In the genomic region with DNA sequence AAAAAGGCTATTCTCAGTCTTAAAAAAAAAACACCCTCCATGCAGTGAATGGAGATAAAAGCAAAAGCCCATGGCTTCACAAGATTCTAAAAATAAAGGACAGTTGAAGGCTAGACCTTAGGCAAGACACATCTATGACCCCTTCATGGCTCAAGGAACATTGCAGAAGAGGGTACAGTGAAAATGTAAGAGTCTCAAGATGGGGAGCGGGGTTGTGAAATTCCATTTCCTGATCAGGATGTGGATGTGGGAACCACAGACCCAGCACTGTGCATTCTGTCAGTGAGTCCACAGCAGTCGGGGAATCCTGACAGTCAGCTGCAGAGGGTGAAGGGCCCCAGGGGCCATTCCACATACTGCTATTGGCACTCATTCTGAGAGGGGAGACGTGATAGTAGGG, we compare ENCODE assay signal across 27 mouse cellular contexts.
"Had no signal": no experiment of that assay in that cellular context is flagged by ENCODE, and none has a peak within 500 bp of the region (broad histone marks: within the 10 kb centered on the region; RNA-seq: fewer than 3 reads in every experiment).

No protein-coding gene starts in this region.

- H3K36me3 ChIP-seq: heart, embryonic 15.5 days; hindbrain, embryonic 12.5 days; intestine, embryonic 15.5 days had no signal

- H3K9me3 ChIP-seq: heart, embryonic 13.5 days; heart, embryonic 15.5 days; hindbrain, embryonic 10.5 days; hindbrain, embryonic 12.5 days; intestine, embryonic 15.5 days; limb, embryonic 10.5 days; limb, embryonic 12.5 days; liver, embryonic 13.5 days had no signal

- H3K9ac ChIP-seq: heart, embryonic 13.5 days; heart, embryonic 15.5 days; hindbrain, embryonic 12.5 days; hindbrain, embryonic 14.5 days; intestine, embryonic 15.5 days; limb, embryonic 12.5 days; liver, embryonic 13.5 days had no signal

- H3K27ac ChIP-seq: heart, adult 2 months; heart, embryonic 13.5 days; heart, embryonic 15.5 days; hindbrain, embryonic 10.5 days; hindbrain, embryonic 12.5 days; hindbrain, embryonic 14.5 days; intestine, embryonic 15.5 days; layer of hippocampus, adult 2 months; left cerebral cortex, adult 2 months; limb, embryonic 10.5 days; limb, embryonic 12.5 days; liver, embryonic 13.5 days had no signal

- H3K4me1 ChIP-seq: intestine, embryonic 15.5 days; liver, embryonic 13.5 days had no signal

- H3K27me3 ChIP-seq: heart, embryonic 13.5 days; heart, embryonic 15.5 days; hindbrain, embryonic 12.5 days; intestine, embryonic 15.5 days; limb, embryonic 12.5 days; liver, embryonic 13.5 days had no signal

- ATAC-seq: hindbrain, embryonic 16.5 days; inflammation-experienced regulatory T-cells, adult 6 months; intestine, embryonic 15.5 days; intestine, postnatal 0 days had no signal

- DNase-seq: gastrocnemius, postnatal 14 days; gastrocnemius, postnatal 36 days; heart, adult 2 months; heart, postnatal 14 days; heart, postnatal 36 days; kidney, adult 18-20 months; kidney, adult 8-10 months; kidney, postnatal 10 days; kidney, postnatal 25 days; kidney, postnatal 4 days; liver; liver, embryonic 13.5 days had no signal

- H3K4me2 ChIP-seq: heart, embryonic 11.5 days; heart, embryonic 13.5 days; heart, embryonic 15.5 days; hindbrain, embryonic 12.5 days; hindbrain, embryonic 14.5 days; intestine, embryonic 15.5 days; limb, embryonic 12.5 days; liver, embryonic 11.5 days; liver, embryonic 13.5 days had no signal

- H3K4me3 ChIP-seq: heart, adult 2 months; heart, embryonic 13.5 days; heart, embryonic 15.5 days; hindbrain, embryonic 10.5 days; hindbrain, embryonic 12.5 days; intestine, embryonic 15.5 days; layer of hippocampus, adult 2 months; left cerebral cortex, adult 2 months; limb, embryonic 10.5 days; limb, embryonic 12.5 days; liver, embryonic 13.5 days had no signal
